Mouse (Mus musculus) limb, embryonic 11.5 days (tissue): ENCODE results near the gene Garnl3. TPM values are rescaled to one million over a fixed set of nuclear protein-coding genes. Genes with fewer than 3 reads are reported as not detected.

ENCODE experiments used
- ATAC-seq: fragments of 200-750 bp; cut with Nextera tagmentation; 2 replicates; pipeline ENCODE4 v1.8.0; 2017; ENCODE audit warnings: low read depth; ENCODE audit not compliant: insufficient number of reproducible peaks, low FRiP score, low TSS enrichment
- DNase-seq: peaks from one replicate; pipeline ENCODE4 v3.0.0-alpha.2; 2015; ENCODE audit warnings: low spot score
- H3K27ac ChIP-seq: fragments of 300-500 bp; sonication (generic); replicated peaks from 2 replicates; pipeline ENCODE4 v1.5.1; 2014; ENCODE audit warnings: low read depth, mild to moderate bottlenecking, low read length
- H3K27me3 ChIP-seq: fragments of 300-500 bp; sonication (generic); 2 replicates; pipeline ENCODE4 v1.6.1; 2014; ENCODE audit warnings: mild to moderate bottlenecking, low read length, mixed read lengths; ENCODE audit not compliant: control insufficient read depth, insufficient read depth
- H3K36me3 ChIP-seq: fragments of 300-500 bp; sonication (generic); 2 replicates; pipeline ENCODE4 v1.6.1; 2014; ENCODE audit warnings: mild to moderate bottlenecking, low read length, moderate library complexity, mixed read lengths; ENCODE audit not compliant: control insufficient read depth, insufficient read depth
- H3K4me1 ChIP-seq: fragments of 300-500 bp; sonication (generic); 2 replicates; pipeline ENCODE4 v1.6.1; 2014; ENCODE audit warnings: low read length, mixed read lengths; ENCODE audit not compliant: control insufficient read depth, insufficient read depth
- H3K4me2 ChIP-seq: fragments of 300-500 bp; sonication (generic); 2 replicates; pipeline ENCODE4 v1.6.1; 2014; ENCODE audit warnings: low read depth, mild to moderate bottlenecking, moderate library complexity; ENCODE audit not compliant: severe bottlenecking
- H3K4me3 ChIP-seq: fragments of 300-500 bp; sonication (generic); 2 replicates; pipeline ENCODE4 v1.5.1; 2014; ENCODE audit warnings: low read depth, low read length
- H3K9ac ChIP-seq: fragments of 300-500 bp; sonication (generic); 2 replicates; pipeline ENCODE4 v1.6.1; 2014; ENCODE audit warnings: mild to moderate bottlenecking, low read length
- H3K9me3 ChIP-seq: fragments of 300-500 bp; sonication (generic); 2 replicates; pipeline ENCODE4 v1.6.1; 2016; ENCODE audit warnings: low read length; ENCODE audit not compliant: control insufficient read depth
- WGBS: fragments of 180-500 bp; shearing (Covaris S2); extraction: QIAGEN DNeasy Blood & Tissue Kit; methylation state at CpG from one replicate; pipeline ENCODE4 v1.1.7; 2014; 5-methylcytosine and 5-hydroxymethylcytosine counted together
- polyA plus RNA-seq: library from polyadenylated mRNA; unstranded; fragments of >200 nt; fragmentation: Nextera tagmentation; extraction: Ambion mirVana; gene quantifications from 2 replicates; pipeline ENCODE4 v1.2.1, GENCODE M21; 2014

The Garnl3 gene
- polyA plus RNA-seq, 1 experiment from 2014 or later = 10.4 TPM

DNA sequence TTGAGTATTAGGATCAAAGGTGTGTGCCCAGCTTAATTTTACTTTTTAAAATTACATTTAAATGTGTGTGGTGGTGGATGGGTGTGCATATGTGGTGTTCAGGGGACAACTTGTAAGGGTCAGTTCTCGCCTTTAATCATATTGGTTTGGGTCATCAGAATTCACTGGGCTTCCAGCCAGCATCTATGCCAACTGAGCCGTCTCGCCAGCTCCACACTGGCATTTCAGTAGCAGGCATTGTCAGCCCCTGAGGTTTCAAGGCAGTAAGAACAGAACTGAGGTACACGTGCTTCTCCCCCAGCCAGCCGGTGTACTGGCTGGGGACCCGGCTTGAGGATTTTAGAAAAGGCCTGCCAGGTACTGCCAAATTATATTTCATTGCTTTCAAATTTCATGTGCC, 134.4 kb downstream of the Garnl3 start:
- DNase-seq (no peak), ATAC-seq (no peak)
- Histone ChIP-seq H3K4me3 (no peak overlapping the region), H3K27ac (no peak overlapping the region), H3K9me3 (no peaks in the 10 kb centered on the region), H3K27me3 (no peaks in the 10 kb centered on the region), H3K36me3 (no peaks in the 10 kb centered on the region), H3K9ac (no peak overlapping the region), H3K4me2 (no peak overlapping the region), H3K4me1 (no peaks in the 10 kb centered on the region)
- 86% methylated on average over 6 of the region's 6 CpGs for WGBS

DNA sequence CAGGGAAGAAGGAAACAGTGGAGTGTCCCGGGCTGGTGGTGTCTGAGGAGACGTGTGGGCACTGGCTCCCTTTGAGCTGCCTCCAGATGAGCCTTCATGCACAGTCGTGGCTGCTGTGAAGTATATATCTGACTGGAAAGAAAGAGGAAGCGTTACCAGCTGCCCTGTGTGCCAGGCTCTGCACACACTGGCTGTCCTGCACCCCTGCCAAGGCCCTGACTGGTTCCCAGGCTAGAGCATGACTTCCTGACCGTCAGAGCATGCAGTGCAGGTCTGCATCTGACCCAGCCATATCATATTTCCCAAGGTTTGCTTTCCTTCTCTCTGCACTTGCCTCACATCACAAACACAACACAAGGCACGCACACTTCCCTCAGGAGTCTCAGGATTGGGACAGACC, 139.3 kb downstream of the Garnl3 start:
- no peaks in the 10 kb centered on the region for H3K27me3 ChIP-seq
- 75% methylated on average over 6 of the region's 6 CpGs for WGBS
- H3K27ac ChIP-seq = no peak overlapping the region
- H3K4me2 ChIP-seq = no peak overlapping the region
- no peak for ATAC-seq
- no peak overlapping the region for H3K4me3 ChIP-seq
- no peak for DNase-seq
- no peaks in the 10 kb centered on the region for H3K9me3 ChIP-seq
- no peaks in the 10 kb centered on the region for H3K4me1 ChIP-seq
- H3K9ac ChIP-seq = no peak overlapping the region
- 0 out of 2 replicates have a peak, but pooled peaks cover 2% of the 10 kb centered on the region for H3K36me3 ChIP-seq

GRCm38 (mm10) chr2:32990167-32990832, 141.2 kb downstream of the Garnl3 start:
- no peaks in the 10 kb centered on the region for H3K27me3 ChIP-seq
- 0 out of 2 replicates have a peak, but pooled peaks cover 2% of the 10 kb centered on the region for H3K36me3 ChIP-seq
- H3K27ac ChIP-seq = no peak overlapping the region
- no peak for ATAC-seq
- no peak for DNase-seq
- H3K9ac ChIP-seq = no peak overlapping the region
- WGBS = 63% methylated on average over 13 of the region's 13 CpGs
- no peak overlapping the region for H3K4me2 ChIP-seq
- no peaks in the 10 kb centered on the region for H3K9me3 ChIP-seq
- no peak overlapping the region for H3K4me3 ChIP-seq
- H3K4me1 ChIP-seq = no peaks in the 10 kb centered on the region

- no peaks in the 10 kb centered on the region for H3K9me3 ChIP-seq
- ATAC-seq (no peak), DNase-seq (no peak)
- H3K27ac ChIP-seq = no peak overlapping the region
- WGBS = 83% methylated on average over 3 of the region's 3 CpGs
- 0 out of 2 replicates have a peak, but pooled peaks cover 2% of the 10 kb centered on the region for H3K36me3 ChIP-seq
- H3K4me3 ChIP-seq = no peak overlapping the region
- no peak overlapping the region for H3K4me2 ChIP-seq
- no peaks in the 10 kb centered on the region for H3K4me1 ChIP-seq
- H3K9ac ChIP-seq = no peak overlapping the region
- H3K27me3 ChIP-seq = no peaks in the 10 kb centered on the region
Measured at GRCm38 (mm10) chr2:32989376-32989775, 142.1 kb downstream of the Garnl3 start.

GRCm38 (mm10) chr2:32985844-32986243, 145.6 kb downstream of the Garnl3 start:
- H3K4me1 ChIP-seq = peaks cover 9% of the 10 kb centered on the region; the same call in 1 of the 2 replicates
- H3K9me3 ChIP-seq = no peaks in the 10 kb centered on the region
- H3K4me3 ChIP-seq = no peak overlapping the region
- H3K9ac ChIP-seq = no peak overlapping the region
- H3K4me2 ChIP-seq = no peak overlapping the region
- H3K36me3 ChIP-seq = 0 out of 2 replicates have a peak, but pooled peaks cover 2% of the 10 kb centered on the region
- H3K27me3 ChIP-seq = no peaks in the 10 kb centered on the region
- DNase-seq (no peak), ATAC-seq (no peak)
- 70% methylated on average over 8 of the region's 8 CpGs for WGBS
- H3K27ac ChIP-seq = no peak overlapping the region

- WGBS = 49% methylated on average over 6 of the region's 6 CpGs
- peaks cover 10% of the 10 kb centered on the region; the same call in 1 of the 2 replicates for H3K4me1 ChIP-seq
- DNase-seq (no peak), ATAC-seq (no peak)
- no peaks in the 10 kb centered on the region for H3K27me3 ChIP-seq
- no peak overlapping the region for H3K9ac ChIP-seq
- no peak overlapping the region for H3K4me2 ChIP-seq
- H3K36me3 ChIP-seq = no peaks in the 10 kb centered on the region
- no peak overlapping the region for H3K4me3 ChIP-seq
- no peak overlapping the region for H3K27ac ChIP-seq
- H3K9me3 ChIP-seq = no peaks in the 10 kb centered on the region
Measured at GRCm38 (mm10) chr2:32983617-32984016, 147.8 kb downstream of the Garnl3 start.

DNA sequence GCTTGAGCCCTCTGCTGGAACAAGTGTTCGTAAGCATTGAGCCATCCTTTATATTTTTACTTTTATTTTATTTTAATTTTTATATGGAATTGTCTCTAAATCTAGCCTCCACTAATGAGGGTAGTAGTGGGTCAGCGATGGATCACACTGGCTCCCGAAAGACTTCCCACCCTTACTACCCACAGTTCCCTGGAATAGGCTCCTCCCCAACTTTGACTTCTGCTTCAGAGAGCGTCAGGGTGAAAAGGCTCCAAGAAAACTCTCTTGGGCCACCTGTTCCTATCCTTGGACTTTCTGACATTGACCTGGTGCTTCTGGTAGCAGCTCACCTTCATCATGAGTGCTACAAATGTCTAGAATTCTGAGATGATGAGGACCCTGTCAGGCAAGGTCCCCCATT, 148.8 kb downstream of the Garnl3 start:
- Histone ChIP-seq H3K27ac (no peak overlapping the region), H3K4me3 (peak overlapping the region; percentile 82), H3K36me3 (no peaks in the 10 kb centered on the region), H3K9me3 (no peaks in the 10 kb centered on the region), H3K4me2 (peak overlapping the region; percentile 99), H3K4me1 (peaks cover 10% of the 10 kb centered on the region; the same call in 1 of the 2 replicates), H3K27me3 (no peaks in the 10 kb centered on the region), H3K9ac (no peak overlapping the region)
- no peak for DNase-seq
- 4% methylated on average over 4 of the region's 4 CpGs for WGBS
- no peak for ATAC-seq

DNA sequence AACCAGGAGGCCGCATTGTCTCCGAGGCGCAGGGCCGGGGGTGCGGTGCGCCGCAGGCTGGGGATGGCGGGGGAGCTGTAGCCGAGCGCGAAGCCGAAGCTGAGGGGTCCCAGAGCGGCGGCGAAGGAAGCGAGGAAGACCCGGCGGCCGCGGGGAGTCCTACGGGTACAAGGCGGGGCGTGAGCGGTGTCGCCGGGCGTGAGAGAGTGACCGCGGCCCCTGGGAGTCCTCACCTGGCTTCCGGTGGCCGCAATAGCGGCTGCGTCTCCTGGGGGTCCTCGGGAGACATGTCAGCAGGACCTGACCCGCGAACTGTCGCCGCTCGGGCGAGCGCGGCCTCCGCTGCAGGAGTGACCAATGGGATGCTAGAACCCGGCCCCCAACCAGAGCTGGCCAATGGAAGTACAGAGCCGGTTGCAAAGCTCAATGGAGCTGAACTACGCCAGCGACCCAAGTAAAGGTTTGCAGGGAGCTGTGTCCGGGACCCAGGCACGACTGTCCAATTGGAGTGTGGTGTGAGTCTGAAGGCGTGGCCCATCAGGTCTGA, 149.7 kb downstream of the Garnl3 start, which contains the start of gene Slc2a8:
TSS of gene Slc2a8 (minus strand) at position 359 of the 547 bp plus-strand sequence.
- Histone ChIP-seq H3K4me1 (peaks cover 10% of the 10 kb centered on the region; the same call in 1 of the 2 replicates), H3K9ac (peak within 1 kb of the TSS; percentile 77), H3K27ac (no peak within 1 kb of the TSS), H3K36me3 (no peaks in the 10 kb centered on the region), H3K4me3 (peak within 1 kb of the TSS; percentile 82), H3K27me3 (no peaks in the 10 kb centered on the region), H3K9me3 (no peaks in the 10 kb centered on the region), H3K4me2 (peak within 1 kb of the TSS; percentile 99)
- under 1% methylated on average over 50 of the region's 50 CpGs for WGBS
- ATAC-seq = peak; percentile 95
- DNase-seq = peak; percentile 93
